Mouse (Mus musculus) CH12.LX (cell line): ENCODE data around the gene Dok5. TPM values are rescaled to one million over a fixed set of nuclear protein-coding genes. Genes with fewer than 3 reads are reported as not detected.

Experiments
- DNase-seq: peaks from one replicate; pipeline ENCODE4 v3.0.0-alpha.2; 2013; ENCODE audit errors: extremely low read depth
- H3K27ac ChIP-seq: 2 replicates; pipeline ENCODE4 v1.5.1; 2012; ENCODE audit warnings: low read depth, mild to moderate bottlenecking, control low read depth, moderate library complexity; ENCODE audit not compliant: insufficient read depth
- H3K27me3 ChIP-seq: replicated peaks from 2 replicates; pipeline ENCODE3; 2012; ENCODE audit warnings: inconsistent platforms
- H3K36me3 ChIP-seq, 2 experiments: replicated peaks in 1 of 2; 2 replicates each; pipeline versions ENCODE3 to v1.6.1; 2012; ENCODE audit warnings: inconsistent platforms in 1 of 2, low read length in 1 of 2, mild to moderate bottlenecking in 1 of 2, mixed read lengths in 1 of 2, moderate library complexity in 1 of 2; ENCODE audit not compliant: control insufficient read depth in 1 of 2, insufficient read depth in 1 of 2
- H3K4me1 ChIP-seq, 2 experiments: 2 replicates each; pipeline ENCODE4 v1.6.1; 2012; ENCODE audit warnings: inconsistent platforms in 1 of 2, moderate library complexity in 1 of 2; ENCODE audit not compliant: insufficient read depth in 2 of 2, control insufficient read depth in 1 of 2
- H3K4me2 ChIP-seq: 2 replicates; pipeline ENCODE4 v1.6.1; 2012; ENCODE audit warnings: low read depth, mild to moderate bottlenecking, control low read depth; ENCODE audit not compliant: poor library complexity, insufficient read depth, severe bottlenecking
- H3K4me3 ChIP-seq, 3 experiments: fragments of 150-350 bp in 1 of 3; sonication (generic) in 1 of 3; replicated peaks in 1 of 3; 2 replicates each; pipeline versions ENCODE3 to v1.5.1; 2011 to 2012; ENCODE audit warnings: low read depth in 2 of 3, low read length in 2 of 3, mild to moderate bottlenecking in 2 of 3, moderate library complexity in 2 of 3, control low read depth in 1 of 3, improper control_type of control experiment in 1 of 3, inconsistent platforms in 1 of 3, mixed read lengths in 1 of 3; ENCODE audit not compliant: poor library complexity in 1 of 3
- H3K79me2 ChIP-seq: replicated peaks from 2 replicates; pipeline ENCODE4 v1.6.1; 2012; ENCODE audit warnings: mild to moderate bottlenecking, moderate library complexity; ENCODE audit not compliant: control insufficient read depth, poor library complexity, insufficient read depth, severe bottlenecking; ENCODE audit errors: extremely low read depth
- H3K9ac ChIP-seq: 2 replicates; pipeline ENCODE4 v1.6.1; 2012; ENCODE audit warnings: low read depth, mild to moderate bottlenecking, control low read depth, moderate library complexity; ENCODE audit not compliant: insufficient read depth
- H3K9me3 ChIP-seq: replicated peaks from 2 replicates; pipeline ENCODE3; 2012; ENCODE audit warnings: low read length, inconsistent platforms, mixed read lengths
- BHLHE40 ChIP-seq: IDR thresholded peaks from 2 replicates; pipeline ENCODE4 v1.6.1; 2011; ENCODE audit warnings: mild to moderate bottlenecking, low read depth, low read length, improper control_type of control experiment
- dilution Hi-C: fragments of 300-500 bp; cut with MboI; formaldehyde crosslinking; loops from 2 replicates; pipeline ENCODE4 v1.14.3; 2020; ENCODE audit warnings: low sequenced_read_pairs; ENCODE audit not compliant: extremely low pct_unique_long_range_greater_than_20kb, extremely low pct_ligation_motif_present
- in situ Hi-C: fragments of 300-500 bp; cut with MboI; formaldehyde crosslinking; loops from 3 replicates; pipeline ENCODE4 v1.14.3; 2019; ENCODE audit warnings: low sequenced_read_pairs, low pct_ligation_motif_present, low pct_unique_long_range_greater_than_20kb, mixed read lengths
- polyA plus RNA-seq: library from polyadenylated mRNA; unstranded; fragments of >175 nt; gene quantifications from 2 replicates; pipeline ENCODE4 v1.2.1, GENCODE M21; 2012; ENCODE audit warnings: low read depth; ENCODE audit not compliant: insufficient read length
- total RNA-seq, 2 experiments: library from RNA; depleted of rRNA; stranded (reverse); fragments of 300-350 nt in 1 of 2; fragments of >200 nt in 1 of 2; gene quantifications; 2 replicates each; pipeline ENCODE4 v1.2.3; 2012 to 2014

Dok5 gene
- total and polyA plus RNA-seq, 3 experiments: not detected

GRCm38 (mm10) chr2:170926237-170926636 lies 194.6 kb downstream of the Dok5 start:
- no peaks in the 10 kb centered on the region for H3K79me2 ChIP-seq
- dilution Hi-C loops (no loop called here), in situ Hi-C loops (no loop called here)
- no peak overlapping the region for H3K4me2 ChIP-seq
- no peak for TF ChIP-seq BHLHE40
- no peaks in the 10 kb centered on the region for H3K36me3 ChIP-seq
- H3K4me3 ChIP-seq: no peak overlapping the region
- no peak overlapping the region for H3K27ac ChIP-seq
- H3K9me3 ChIP-seq: peaks cover 61% of the 10 kb centered on the region
- H3K4me1 ChIP-seq: no peaks in the 10 kb centered on the region
- DNase-seq: no peak
- no peak overlapping the region for H3K9ac ChIP-seq
- no peaks in the 10 kb centered on the region for H3K27me3 ChIP-seq

Other genes starting within 250 kb of the Dok5 start
- 56.2 and 68.1 TPM in 2 replicates for gene Pfdn4, start 235.4 kb upstream of the Dok5 start, total RNA-seq (2012; rRNA removed)
- 222 and 254 TPM in 2 replicates for gene Pfdn4, start 235.4 kb upstream of the Dok5 start, total RNA-seq (2014; rRNA removed)
- 68.8 and 77.8 TPM in 2 replicates for gene Pfdn4, start 235.4 kb upstream of the Dok5 start, polyA plus RNA-seq
- gene Cyp24a1, start 234.7 kb upstream of the Dok5 start, total RNA-seq (2012; rRNA removed): not detected in 2 replicates
- gene Cyp24a1, start 234.7 kb upstream of the Dok5 start, total RNA-seq (2014; rRNA removed): not detected in 2 replicates
- gene Cyp24a1, start 234.7 kb upstream of the Dok5 start, polyA plus RNA-seq: not detected in 2 replicates
- not detected in 2 replicates for gene 4930470P17Rik, start 129.8 kb upstream of the Dok5 start, total RNA-seq (2012; rRNA removed)
- not detected in 2 replicates for gene 4930470P17Rik, start 129.8 kb upstream of the Dok5 start, total RNA-seq (2014; rRNA removed)
- gene 4930470P17Rik, start 129.8 kb upstream of the Dok5 start, polyA plus RNA-seq: not detected in 2 replicates